Mouse (Mus musculus): ENCODE data around the gene Smyd2.

GRCm38 (mm10) chr1:189923157-189923556 lies 994 bp upstream of the Smyd2 start:
- no peak for TF ChIP-seq CTCF (conservative IDR thresholded peaks at IDR 0.05 in 1 of 2, IDR thresholded peaks at IDR 0.05 in 1 of 2; ENCODE audit: low read depth in 2 of 2, low read length in 2 of 2)
- no peak for TF ChIP-seq TBP (conservative IDR thresholded peaks at IDR 0.05; ENCODE audit: low read depth, low read length)
- TF ChIP-seq POLR2A (IDR thresholded peaks at IDR 0.05; ENCODE audit: low read depth, low read length), result no peak
- TF ChIP-seq ZC3H11A (IDR thresholded peaks at IDR 0.05; ENCODE audit: low read depth, low read length), result no peak
- TF ChIP-seq SMC3 (IDR thresholded peaks at IDR 0.05; ENCODE audit: low read depth, low read length), result no peak
